Mouse (Mus musculus): Measurements from ENCODE around the gene Gzmm.
A peak's percentile ranks its signal among the peaks of the same experiment; 100 is the strongest.

The Gzmm gene

GRCm38 (mm10) chr10:79688720-79689119 is at the start of gene Gzmm:
Gzmm (plus strand) TSS chr10:79689020.
- no peak for DNase-seq (ENCODE audit: low spot score)

- DNase-seq (ENCODE audit: low spot score) = no peak
Observed at GRCm38 (mm10) chr10:79645711-79646110, 43.1 kb upstream of the Gzmm start, which contains the start of gene Odf3l2. Odf3l2 (minus strand) TSS chr10:79645738.

- peak; percentile 83 for DNase-seq (ENCODE audit: low spot score)
Observed at GRCm38 (mm10) chr10:79649070-79649751, 39.6 kb upstream of the Gzmm start.

GRCm38 (mm10) chr10:79652789-79653188 is 36.0 kb upstream of the Gzmm start:
- DNase-seq (ENCODE audit: low spot score) = no peak

- peak; percentile 82 for DNase-seq (ENCODE audit: low spot score)
Observed at GRCm38 (mm10) chr10:79654946-79655395, 33.8 kb upstream of the Gzmm start.

- DNase-seq (ENCODE audit: low spot score) = peak; percentile 48
Observed at GRCm38 (mm10) chr10:79658829-79659228, 30.0 kb upstream of the Gzmm start.

GRCm38 (mm10) chr10:79660298-79660697 is 28.5 kb upstream of the Gzmm start:
- DNase-seq (ENCODE audit: low spot score) = no peak

- no peak for DNase-seq (ENCODE audit: low spot score)
Observed at GRCm38 (mm10) chr10:79661861-79662260, 27.0 kb upstream of the Gzmm start.

GRCm38 (mm10) chr10:79664131-79664665 is 24.6 kb upstream of the Gzmm start, which contains the start of gene Madcam1:
Madcam1 (plus strand) TSS chr10:79664559.
- DNase-seq (ENCODE audit: low spot score) = peak; percentile 78

GRCm38 (mm10) chr10:79665051-79665450 is 23.8 kb upstream of the Gzmm start:
- no peak for DNase-seq (ENCODE audit: low spot score)

- no peak for DNase-seq (ENCODE audit: low spot score)
Observed at GRCm38 (mm10) chr10:79666493-79666892, 22.3 kb upstream of the Gzmm start.

GRCm38 (mm10) chr10:79668076-79668475 is 20.7 kb upstream of the Gzmm start:
- no peak for DNase-seq (ENCODE audit: low spot score)

GRCm38 (mm10) chr10:79668771-79669575 is 19.8 kb upstream of the Gzmm start, which contains the start of gene Tpgs1:
Tpgs1 (plus strand) TSS chr10:79669369.
- peak; percentile 95 for DNase-seq (ENCODE audit: low spot score)

- DNase-seq (ENCODE audit: low spot score) = peak; percentile 90
Observed at GRCm38 (mm10) chr10:79669576-79670057, 19.2 kb upstream of the Gzmm start.

- DNase-seq (ENCODE audit: low spot score) = no peak
Observed at GRCm38 (mm10) chr10:79670071-79670888, 18.5 kb upstream of the Gzmm start.

- no peak for DNase-seq (ENCODE audit: low spot score)
Observed at GRCm38 (mm10) chr10:79671396-79672087, 17.3 kb upstream of the Gzmm start.

- DNase-seq (ENCODE audit: low spot score) = no peak
Observed at GRCm38 (mm10) chr10:79672088-79672455, 16.7 kb upstream of the Gzmm start.

GRCm38 (mm10) chr10:79673054-79673453 is 15.8 kb upstream of the Gzmm start:
- no peak for DNase-seq (ENCODE audit: low spot score)

GRCm38 (mm10) chr10:79675346-79676035 is 13.3 kb upstream of the Gzmm start:
- no peak for DNase-seq (ENCODE audit: low spot score)

All from MN1 (cell line).